Mouse (Mus musculus) embryonic facial prominence, embryonic 13.5 days (tissue): ENCODE results near the gene Apod. TPM values are rescaled to one million over a fixed set of nuclear protein-coding genes. Genes with fewer than 3 reads are reported as not detected.
"Not testable (repeated sequence)": the region's sequence is repeated elsewhere in the genome, so short reads cannot be mapped to it uniquely, and the experiment has no call there.

ENCODE experiments used
- ATAC-seq: fragments of 200-750 bp; cut with Nextera tagmentation; 2 replicates; pipeline ENCODE4 v1.8.0; 2017; ENCODE audit warnings: low read depth; ENCODE audit not compliant: insufficient number of reproducible peaks, insufficient read depth, low FRiP score, low TSS enrichment
- H3K27ac ChIP-seq: fragments of 300-500 bp; sonication (generic); 2 replicates; pipeline ENCODE4 v1.5.1; 2015; ENCODE audit warnings: moderate library complexity, mild to moderate bottlenecking, inconsistent platforms
- H3K27me3 ChIP-seq: fragments of 300-500 bp; sonication (generic); 2 replicates; pipeline ENCODE4 v1.6.1; 2015; ENCODE audit warnings: mild to moderate bottlenecking, inconsistent platforms
- H3K36me3 ChIP-seq: fragments of 300-500 bp; sonication (generic); 2 replicates; pipeline ENCODE4 v1.6.1; 2015; ENCODE audit warnings: mild to moderate bottlenecking, inconsistent platforms
- H3K4me1 ChIP-seq: fragments of 300-500 bp; sonication (generic); 2 replicates; pipeline ENCODE4 v1.6.1; 2015; ENCODE audit warnings: inconsistent platforms
- H3K4me2 ChIP-seq: fragments of 300-500 bp; sonication (generic); 2 replicates; pipeline ENCODE4 v1.6.1; 2015; ENCODE audit warnings: moderate library complexity, mild to moderate bottlenecking, inconsistent platforms
- H3K4me3 ChIP-seq: fragments of 300-500 bp; sonication (generic); 2 replicates; pipeline ENCODE4 v1.5.1; 2015; ENCODE audit warnings: mild to moderate bottlenecking, inconsistent platforms
- H3K9ac ChIP-seq: fragments of 300-500 bp; sonication (generic); 2 replicates; pipeline ENCODE4 v1.6.1; 2015; ENCODE audit warnings: mild to moderate bottlenecking, inconsistent platforms
- H3K9me3 ChIP-seq: fragments of 300-500 bp; sonication (generic); 2 replicates; pipeline ENCODE4 v1.6.1; 2016; ENCODE audit warnings: inconsistent platforms
- whole genome bisulfite sequencing: fragments of 180-500 bp; shearing (Covaris S2); methylation state at CpG from one replicate; pipeline ENCODE4 v1.1.7; 2015; ENCODE audit warnings: mixed read lengths; 5-methylcytosine and 5-hydroxymethylcytosine counted together
- polyA plus RNA-seq: library from polyadenylated mRNA; unstranded; fragments of >200 nt; fragmentation: Nextera tagmentation; extraction: Ambion mirVana; gene quantifications from 2 replicates; pipeline ENCODE4 v1.2.1, GENCODE M21; 2015

Apod gene
- polyA plus RNA-seq, 1 experiment from 2014 or later = 66.5 TPM

DNA sequence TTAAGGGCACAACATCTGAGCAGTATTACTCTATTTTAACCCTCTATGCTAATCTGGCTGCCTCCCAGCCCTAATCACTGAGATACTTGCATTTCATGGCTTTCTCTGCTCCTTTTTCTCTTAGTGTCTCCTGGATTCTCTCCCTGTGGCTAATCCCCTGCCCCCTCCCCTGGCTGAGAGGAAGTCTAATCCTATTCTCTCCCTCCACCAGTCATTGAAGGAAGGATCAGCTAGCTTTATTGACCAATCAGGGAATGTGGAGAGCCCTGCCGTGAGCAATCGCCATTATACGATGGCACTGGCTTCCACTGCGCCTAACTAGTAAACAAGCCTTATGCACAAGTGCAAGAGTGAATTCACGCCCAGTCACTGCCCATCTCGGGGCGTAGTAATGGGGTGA, 6.3 kb upstream of the Apod start:
- H3K27ac ChIP-seq = no peak overlapping the region
- no peak for ATAC-seq
- H3K4me1 ChIP-seq = peaks cover 17% of the 10 kb centered on the region
- no peaks in the 10 kb centered on the region for H3K36me3 ChIP-seq
- WGBS = 76% methylated on average over 7 of the region's 7 CpGs
- no peaks in the 10 kb centered on the region for H3K9me3 ChIP-seq
- H3K4me3 ChIP-seq = no peak overlapping the region
- H3K9ac ChIP-seq = no peak overlapping the region
- no peaks in the 10 kb centered on the region for H3K27me3 ChIP-seq
- H3K4me2 ChIP-seq = no peak overlapping the region

DNA sequence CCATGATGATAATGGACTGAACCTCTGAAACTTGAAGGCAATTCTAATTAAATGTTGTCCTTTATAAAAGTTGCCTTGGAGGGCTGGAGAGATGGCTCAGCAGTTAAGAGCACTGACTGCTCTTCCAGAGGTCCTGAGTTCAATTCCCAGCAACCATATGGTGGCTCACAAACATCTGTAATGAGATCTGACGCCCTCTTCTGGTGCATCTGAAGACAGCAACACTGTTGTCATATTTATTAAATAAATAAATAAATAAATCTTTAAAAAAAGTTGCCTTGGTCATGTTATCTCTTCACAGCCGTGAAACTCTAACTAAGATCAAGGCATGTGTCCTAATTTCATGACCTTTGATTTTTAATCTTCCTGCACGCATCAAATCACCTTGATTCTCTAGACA, 5.1 kb upstream of the Apod start:
- H3K4me2 ChIP-seq, H3K27ac ChIP-seq, H3K4me3 ChIP-seq, H3K9me3 ChIP-seq, H3K36me3 ChIP-seq, H3K27me3 ChIP-seq, ATAC-seq, H3K9ac ChIP-seq: not testable (repeated sequence)
- peaks cover 24% of the 10 kb centered on the region for H3K4me1 ChIP-seq
- WGBS = 74% methylated on average over 3 of the region's 3 CpGs

DNA sequence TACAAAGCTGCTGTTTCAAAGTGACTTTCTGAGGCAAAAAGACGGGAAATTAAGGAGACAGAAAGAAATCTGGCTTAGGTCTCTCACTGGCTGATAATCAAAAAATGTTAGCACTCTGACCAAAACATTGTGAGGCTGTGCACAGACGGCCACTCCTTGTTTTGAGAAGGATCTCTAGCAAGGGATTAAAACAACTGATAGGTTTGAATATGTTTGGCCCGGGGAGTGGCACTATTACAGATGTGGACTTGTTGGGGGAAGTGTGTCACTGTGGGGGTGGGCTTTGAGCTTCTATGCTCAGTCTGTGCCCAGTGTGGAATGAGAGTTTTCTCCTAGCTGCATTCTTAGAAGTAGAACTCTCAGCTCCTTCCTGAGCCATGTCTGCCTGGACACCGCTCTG, 4.7 kb upstream of the Apod start:
- no peaks in the 10 kb centered on the region for H3K36me3 ChIP-seq
- 57% methylated on average over 4 of the region's 4 CpGs for WGBS

DNA sequence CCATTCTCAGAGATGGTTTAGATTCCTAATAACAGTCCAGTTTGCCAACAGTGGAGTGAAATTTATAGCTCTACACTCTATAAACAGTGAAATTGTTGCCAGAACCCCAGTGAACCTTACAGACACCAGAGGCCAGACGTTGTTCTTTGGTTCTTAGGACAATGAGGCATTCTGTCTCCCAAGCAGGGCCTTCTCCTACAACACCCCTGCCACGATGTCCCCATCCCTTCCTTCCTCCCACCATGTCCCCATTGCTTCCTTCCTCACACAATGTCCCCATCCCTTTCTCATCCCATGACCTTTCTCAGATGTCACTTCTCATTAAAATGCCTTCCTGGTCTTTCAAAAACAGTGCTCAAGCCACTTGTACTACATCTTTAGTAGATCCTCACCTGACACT, 3.8 kb upstream of the Apod start:
- no peak overlapping the region for H3K4me3 ChIP-seq
- 55% methylated on average over 2 of the region's 2 CpGs for WGBS
- no peak overlapping the region for H3K9ac ChIP-seq
- H3K27me3 ChIP-seq = no peaks in the 10 kb centered on the region
- 0 out of 2 replicates have a peak overlapping the region, but pooled peaks have one; percentile 44 for H3K27ac ChIP-seq
- peaks cover 35% of the 10 kb centered on the region for H3K4me1 ChIP-seq
- H3K9me3 ChIP-seq = no peaks in the 10 kb centered on the region
- no peak for ATAC-seq
- H3K36me3 ChIP-seq = no peaks in the 10 kb centered on the region
- H3K4me2 ChIP-seq = no peak overlapping the region

More for the DNA sequence above, 4.7 kb upstream of the Apod start:
- Histone ChIP-seq H3K9me3 (no peaks in the 10 kb centered on the region), H3K4me2 (no peak overlapping the region), H3K27ac (0 out of 2 replicates have a peak overlapping the region, but pooled peaks have one; percentile 2), H3K9ac (no peak overlapping the region), H3K4me3 (no peak overlapping the region), H3K4me1 (peaks cover 27% of the 10 kb centered on the region), H3K27me3 (no peaks in the 10 kb centered on the region)
- no peak for ATAC-seq

DNA sequence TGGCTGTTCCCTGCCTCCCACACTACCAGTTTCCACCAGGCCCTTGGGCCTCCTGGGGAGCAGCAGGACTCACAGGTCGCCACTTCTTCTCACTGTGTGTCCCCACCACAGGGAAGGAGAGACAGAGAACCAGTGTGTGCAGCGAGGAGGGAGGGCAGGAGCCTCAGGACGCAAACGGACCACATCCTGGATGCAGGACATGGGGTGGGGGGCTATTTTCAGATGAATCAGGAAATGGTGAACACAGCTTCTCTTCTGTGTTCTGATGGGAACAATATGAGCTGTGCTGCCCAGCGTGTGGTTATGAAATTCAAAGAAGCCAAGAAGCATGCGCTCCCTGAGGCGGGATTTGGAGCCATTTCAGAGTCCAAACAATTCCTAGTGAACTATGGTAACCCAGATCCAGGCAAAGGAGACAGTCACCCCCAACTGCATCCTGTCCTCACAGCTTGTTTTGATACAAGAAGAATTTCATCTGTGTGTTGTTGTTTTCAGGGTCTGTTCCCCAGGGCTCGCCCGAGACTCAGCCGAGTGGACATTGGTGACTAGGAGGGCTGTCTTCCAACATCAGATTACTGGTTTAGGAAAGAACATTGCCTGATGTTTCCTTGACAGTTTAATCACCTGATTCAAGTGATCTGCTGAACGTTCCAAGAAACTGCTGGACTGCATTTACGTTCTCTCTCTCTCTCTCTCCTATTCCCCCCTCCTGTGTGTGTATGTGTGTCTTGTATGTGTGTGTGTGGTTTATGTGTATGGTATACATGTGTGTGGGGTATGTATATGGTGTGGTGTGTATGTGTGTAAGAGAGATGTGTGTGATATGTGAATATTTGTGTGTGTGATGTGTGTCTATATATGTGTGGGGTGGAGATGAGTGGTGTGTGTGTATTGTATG, 1.9 kb upstream of the Apod start:
- not testable (repeated sequence) for H3K27me3 ChIP-seq, H3K9ac ChIP-seq, H3K4me2 ChIP-seq, H3K9me3 ChIP-seq, H3K4me3 ChIP-seq, H3K36me3 ChIP-seq
- 35% methylated on average over 12 of the region's 12 CpGs for WGBS
- H3K27ac ChIP-seq = peak overlapping the region; percentile 95
- H3K4me1 ChIP-seq = peaks cover 44% of the 10 kb centered on the region
- ATAC-seq = 0 out of 2 replicates have a peak, but pooled peaks have one; percentile 9

DNA sequence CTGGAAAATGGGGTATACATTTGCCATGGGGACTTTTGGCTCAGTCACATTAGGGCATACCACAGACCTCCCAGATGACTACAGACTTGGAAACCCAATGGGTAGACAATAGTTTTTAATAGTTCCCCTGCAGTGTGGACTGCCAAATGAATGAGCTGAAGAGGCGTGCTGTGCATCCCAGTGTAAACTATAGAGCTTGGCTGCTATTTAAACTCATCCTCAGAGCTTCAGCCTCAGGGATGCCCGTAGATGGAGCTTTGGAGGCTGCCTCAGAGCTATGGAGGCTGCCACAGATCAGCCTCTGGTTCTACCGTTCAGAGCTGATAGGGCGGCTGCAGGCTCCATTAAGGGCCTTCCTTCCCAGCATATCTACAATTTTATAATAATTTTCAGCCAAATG, 686 bp upstream of the Apod start:
- 76% methylated on average over 4 of the region's 4 CpGs for WGBS
- Histone ChIP-seq H3K9me3 (no peaks in the 10 kb centered on the region), H3K4me3 (no peak overlapping the region), H3K27ac (peak overlapping the region; percentile 95), H3K9ac (no peak overlapping the region), H3K27me3 (no peaks in the 10 kb centered on the region), H3K36me3 (no peaks in the 10 kb centered on the region), H3K4me1 (peaks cover 49% of the 10 kb centered on the region), H3K4me2 (peak overlapping the region; percentile 47)
- ATAC-seq = 0 out of 2 replicates have a peak, but pooled peaks have one; percentile 16

DNA sequence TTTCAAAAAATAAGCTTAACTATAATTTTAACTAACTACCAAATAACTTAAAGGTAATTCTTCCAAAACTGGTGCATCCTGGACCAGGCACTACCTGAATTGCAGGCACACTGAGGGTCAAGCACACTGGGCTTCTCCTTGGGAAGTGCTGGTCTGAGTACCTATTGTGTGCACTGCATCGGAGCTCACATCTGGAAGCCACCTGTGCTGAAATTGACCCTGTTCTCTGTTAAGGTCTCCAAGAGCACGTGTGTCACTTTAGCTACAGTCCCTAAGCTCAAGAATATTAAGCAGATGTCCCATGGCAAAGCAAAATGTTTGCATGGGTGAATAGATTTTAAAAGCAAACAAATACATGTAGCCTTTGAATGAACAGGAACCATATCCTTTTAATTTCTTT, 997 bp downstream of the Apod start:
- ATAC-seq = no peak
- Histone ChIP-seq H3K4me3 (peak overlapping the region; percentile 15; the same call in 1 of the 2 replicates), H3K9ac (no peak overlapping the region), H3K4me1 (peaks cover 52% of the 10 kb centered on the region), H3K4me2 (peak overlapping the region; percentile 47), H3K9me3 (no peaks in the 10 kb centered on the region), H3K36me3 (no peaks in the 10 kb centered on the region), H3K27me3 (no peaks in the 10 kb centered on the region), H3K27ac (peak overlapping the region; percentile 95)
- 15% methylated on average over 2 of the region's 2 CpGs for WGBS

DNA sequence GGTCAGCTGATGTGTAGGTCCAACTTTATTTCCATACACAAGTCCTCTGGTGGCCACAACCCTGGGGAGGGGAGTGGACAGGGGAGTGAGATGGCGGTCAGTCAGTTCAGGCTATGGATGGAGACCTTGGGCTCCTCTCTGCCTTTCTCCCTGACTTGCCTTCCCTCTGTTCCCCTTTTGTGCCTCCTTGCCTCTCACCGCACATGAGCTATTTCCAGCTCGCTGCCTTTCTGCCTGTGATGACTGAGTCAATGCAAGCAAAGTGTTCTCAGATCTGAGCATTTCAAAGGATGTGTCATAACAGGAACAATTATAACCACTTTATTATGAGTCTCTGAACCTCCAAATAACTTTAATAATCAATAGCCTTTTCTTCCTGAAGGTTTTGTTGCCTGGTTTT, 2.3 kb downstream of the Apod start:
- Histone ChIP-seq H3K4me2 (no peak overlapping the region), H3K27ac (no peak overlapping the region), H3K9me3 (no peaks in the 10 kb centered on the region), H3K4me1 (peaks cover 52% of the 10 kb centered on the region), H3K36me3 (no peaks in the 10 kb centered on the region), H3K9ac (no peak overlapping the region), H3K27me3 (no peaks in the 10 kb centered on the region), H3K4me3 (no peak overlapping the region)
- WGBS = 88% methylated on average over 3 of the region's 3 CpGs
- ATAC-seq = no peak

DNA sequence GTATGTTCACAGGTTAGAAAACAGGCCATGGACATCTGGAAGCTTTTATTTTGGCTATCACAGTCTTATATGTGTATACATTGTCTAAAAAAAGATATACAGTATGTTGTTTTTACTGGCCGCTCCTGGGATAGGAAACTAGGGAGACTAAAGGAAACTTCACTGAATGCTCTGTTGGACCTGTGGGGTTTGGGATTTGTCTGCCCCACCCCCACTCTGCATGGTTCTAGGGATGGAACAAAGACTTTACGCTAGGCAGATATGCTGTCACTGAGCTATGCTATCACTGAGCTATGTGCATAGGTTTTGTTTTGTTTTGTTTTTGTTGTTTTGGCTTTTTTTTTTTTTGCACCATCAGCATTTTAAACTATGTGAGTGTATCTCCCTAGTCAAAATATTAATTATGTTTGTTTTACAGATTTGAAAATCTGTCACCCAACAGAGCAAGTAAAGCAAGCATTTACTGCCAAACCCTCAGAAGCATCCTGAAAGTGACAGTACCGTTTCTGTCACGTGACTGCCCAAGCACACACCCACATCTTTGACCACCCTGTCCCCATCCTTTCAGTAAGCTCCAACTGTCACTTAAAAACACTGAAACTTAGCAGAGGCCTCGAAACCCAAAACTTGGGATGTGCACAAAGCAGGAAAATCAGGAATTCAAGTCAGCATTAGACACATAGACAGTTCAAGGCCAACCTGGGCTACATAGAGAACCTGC, 9.2 kb downstream of the Apod start:
- 69% methylated on average over 5 of the region's 5 CpGs for WGBS
- Histone ChIP-seq H3K27ac (no peak overlapping the region), H3K9ac (no peak overlapping the region), H3K4me2 (no peak overlapping the region), H3K9me3 (no peaks in the 10 kb centered on the region), H3K36me3 (no peaks in the 10 kb centered on the region), H3K4me1 (peaks cover 10% of the 10 kb centered on the region), H3K27me3 (no peaks in the 10 kb centered on the region), H3K4me3 (no peak overlapping the region)
- ATAC-seq = no peak

DNA sequence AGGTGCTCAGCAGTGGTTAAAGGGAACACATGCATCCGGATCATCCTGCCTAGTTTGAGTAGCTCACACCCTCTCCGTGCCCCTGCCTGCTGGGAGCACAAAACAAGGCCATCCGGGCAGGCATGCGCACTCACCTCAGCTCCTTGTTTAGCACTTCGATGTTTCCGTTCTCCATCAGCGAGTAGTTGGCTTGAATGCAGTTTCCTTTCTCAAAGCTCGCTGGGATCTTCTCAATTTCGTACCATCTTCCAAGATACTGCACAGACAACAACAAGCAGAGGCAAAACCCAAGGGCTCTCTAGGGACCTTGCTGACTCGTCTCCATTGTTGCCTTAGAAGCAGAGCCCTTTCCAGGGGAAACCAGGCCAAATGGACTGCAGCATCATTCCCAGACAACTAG, 11.3 kb downstream of the Apod start:
- no peaks in the 10 kb centered on the region for H3K36me3 ChIP-seq
- no peak for ATAC-seq
- H3K27me3 ChIP-seq = no peaks in the 10 kb centered on the region
- H3K4me1 ChIP-seq = peaks cover 19% of the 10 kb centered on the region
- H3K27ac ChIP-seq = 0 out of 2 replicates have a peak overlapping the region, but pooled peaks have one; percentile 11
- no peak overlapping the region for H3K9ac ChIP-seq
- H3K4me2 ChIP-seq = no peak overlapping the region
- 64% methylated on average over 10 of the region's 10 CpGs for WGBS
- H3K9me3 ChIP-seq = no peaks in the 10 kb centered on the region
- H3K4me3 ChIP-seq = no peak overlapping the region

DNA sequence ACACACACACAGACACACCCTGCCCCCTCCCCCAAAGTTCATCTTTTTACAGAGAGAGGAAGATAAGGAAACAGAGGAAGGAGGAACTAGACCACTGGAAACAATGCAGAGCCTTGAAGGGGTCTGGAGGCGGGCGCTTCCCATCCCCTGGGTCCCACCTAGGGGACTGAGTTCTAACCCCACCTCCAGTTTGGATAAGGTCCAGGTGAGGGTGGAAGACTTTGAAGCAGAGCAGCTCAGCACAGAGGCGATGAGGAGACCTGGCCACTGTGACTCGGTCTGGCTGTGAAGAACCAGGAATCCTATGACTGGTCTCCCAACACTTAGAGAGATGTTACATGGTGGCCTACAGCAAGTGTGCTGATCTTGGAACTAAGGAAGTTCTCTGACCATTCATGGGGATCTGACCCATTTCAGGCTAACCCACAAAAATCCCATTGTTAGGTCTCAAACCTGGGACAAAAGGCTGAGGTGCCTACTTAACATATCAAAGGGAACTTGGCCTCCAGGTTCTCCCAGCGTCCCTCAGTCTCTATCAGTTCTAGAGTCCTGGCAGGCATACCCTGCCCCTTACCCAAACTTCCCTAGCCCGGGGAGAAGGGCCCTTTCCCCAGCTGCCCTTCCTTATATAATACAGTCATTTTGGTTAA, 13.6 kb downstream of the Apod start:
- Histone ChIP-seq H3K27ac (no peak overlapping the region), H3K4me1 (peaks cover 19% of the 10 kb centered on the region), H3K4me3 (no peak overlapping the region), H3K9ac (no peak overlapping the region), H3K9me3 (no peaks in the 10 kb centered on the region), H3K4me2 (no peak overlapping the region), H3K36me3 (no peaks in the 10 kb centered on the region), H3K27me3 (no peaks in the 10 kb centered on the region)
- 86% methylated on average over 6 of the region's 6 CpGs for WGBS
- no peak for ATAC-seq
